Mouse (Mus musculus) embryonic facial prominence, embryonic 13.5 days (tissue): ENCODE measurements around the gene Cdk8. TPM values are rescaled to one million over a fixed set of nuclear protein-coding genes. Genes with fewer than 3 reads are reported as not detected.

ENCODE experiments used
- ATAC-seq: fragments of 200-750 bp; cut with Nextera tagmentation; 2 replicates; pipeline ENCODE4 v1.8.0; 2017; ENCODE audit warnings: low read depth; ENCODE audit not compliant: insufficient number of reproducible peaks, insufficient read depth, low FRiP score, low TSS enrichment
- H3K27ac ChIP-seq: fragments of 300-500 bp; sonication (generic); 2 replicates; pipeline ENCODE4 v1.5.1; 2015; ENCODE audit warnings: moderate library complexity, mild to moderate bottlenecking, inconsistent platforms
- H3K27me3 ChIP-seq: fragments of 300-500 bp; sonication (generic); 2 replicates; pipeline ENCODE4 v1.6.1; 2015; ENCODE audit warnings: mild to moderate bottlenecking, inconsistent platforms
- H3K36me3 ChIP-seq: fragments of 300-500 bp; sonication (generic); 2 replicates; pipeline ENCODE4 v1.6.1; 2015; ENCODE audit warnings: mild to moderate bottlenecking, inconsistent platforms
- H3K4me1 ChIP-seq: fragments of 300-500 bp; sonication (generic); 2 replicates; pipeline ENCODE4 v1.6.1; 2015; ENCODE audit warnings: inconsistent platforms
- H3K4me2 ChIP-seq: fragments of 300-500 bp; sonication (generic); 2 replicates; pipeline ENCODE4 v1.6.1; 2015; ENCODE audit warnings: moderate library complexity, mild to moderate bottlenecking, inconsistent platforms
- H3K4me3 ChIP-seq: fragments of 300-500 bp; sonication (generic); 2 replicates; pipeline ENCODE4 v1.5.1; 2015; ENCODE audit warnings: mild to moderate bottlenecking, inconsistent platforms
- H3K9ac ChIP-seq: fragments of 300-500 bp; sonication (generic); 2 replicates; pipeline ENCODE4 v1.6.1; 2015; ENCODE audit warnings: mild to moderate bottlenecking, inconsistent platforms
- H3K9me3 ChIP-seq: fragments of 300-500 bp; sonication (generic); 2 replicates; pipeline ENCODE4 v1.6.1; 2016; ENCODE audit warnings: inconsistent platforms
- WGBS: fragments of 180-500 bp; shearing (Covaris S2); methylation state at CpG from one replicate; pipeline ENCODE4 v1.1.7; 2015; ENCODE audit warnings: mixed read lengths; 5-methylcytosine and 5-hydroxymethylcytosine counted together
- polyA plus RNA-seq: library from polyadenylated mRNA; unstranded; fragments of >200 nt; fragmentation: Nextera tagmentation; extraction: Ambion mirVana; gene quantifications from 2 replicates; pipeline ENCODE4 v1.2.1, GENCODE M21; 2015

The Cdk8 gene
- polyA plus RNA-seq, 1 experiment from 2014 or later = 19.7 TPM

GRCm38 (mm10) chr5:146238274-146238673, 7.2 kb downstream of the Cdk8 start:
- ATAC-seq = no peak
- 88% methylated on average over 10 of the region's 10 CpGs for WGBS
- no peaks in the 10 kb centered on the region for H3K27me3 ChIP-seq
- H3K4me2 ChIP-seq = no peak overlapping the region
- H3K9me3 ChIP-seq = no peaks in the 10 kb centered on the region
- H3K36me3 ChIP-seq = no peaks in the 10 kb centered on the region
- no peak overlapping the region for H3K9ac ChIP-seq
- H3K27ac ChIP-seq = no peak overlapping the region
- H3K4me1 ChIP-seq = peaks cover 6% of the 10 kb centered on the region; the same call in 1 of the 2 replicates
- no peak overlapping the region for H3K4me3 ChIP-seq

- Histone ChIP-seq H3K4me1 (peaks cover 6% of the 10 kb centered on the region; the same call in 1 of the 2 replicates), H3K36me3 (no peaks in the 10 kb centered on the region), H3K4me3 (no peak overlapping the region), H3K9me3 (no peaks in the 10 kb centered on the region), H3K27ac (no peak overlapping the region), H3K9ac (no peak overlapping the region), H3K27me3 (no peaks in the 10 kb centered on the region), H3K4me2 (no peak overlapping the region)
- no peak for ATAC-seq
- 89% methylated on average over 2 of the region's 2 CpGs for WGBS
Observed at GRCm38 (mm10) chr5:146240771-146241170, 9.7 kb downstream of the Cdk8 start.

GRCm38 (mm10) chr5:146241202-146241601, 10.2 kb downstream of the Cdk8 start:
- H3K36me3 ChIP-seq = no peaks in the 10 kb centered on the region
- H3K27ac ChIP-seq = no peak overlapping the region
- peaks cover 4% of the 10 kb centered on the region; the same call in 1 of the 2 replicates for H3K4me1 ChIP-seq
- 90% methylated on average over 3 of the region's 3 CpGs for WGBS
- ATAC-seq = no peak
- H3K9me3 ChIP-seq = no peaks in the 10 kb centered on the region
- H3K27me3 ChIP-seq = no peaks in the 10 kb centered on the region
- H3K4me3 ChIP-seq = no peak overlapping the region
- H3K4me2 ChIP-seq = no peak overlapping the region
- H3K9ac ChIP-seq = no peak overlapping the region

- H3K4me2 ChIP-seq = no peak overlapping the region
- H3K27me3 ChIP-seq = no peaks in the 10 kb centered on the region
- no peaks in the 10 kb centered on the region for H3K9me3 ChIP-seq
- H3K27ac ChIP-seq = no peak overlapping the region
- H3K36me3 ChIP-seq = no peaks in the 10 kb centered on the region
- no peak overlapping the region for H3K9ac ChIP-seq
- no peak for ATAC-seq
- H3K4me1 ChIP-seq = no peaks in the 10 kb centered on the region
- WGBS = 90% methylated on average over 4 of the region's 4 CpGs
- no peak overlapping the region for H3K4me3 ChIP-seq
Observed at GRCm38 (mm10) chr5:146245193-146245592, 14.2 kb downstream of the Cdk8 start.

DNA sequence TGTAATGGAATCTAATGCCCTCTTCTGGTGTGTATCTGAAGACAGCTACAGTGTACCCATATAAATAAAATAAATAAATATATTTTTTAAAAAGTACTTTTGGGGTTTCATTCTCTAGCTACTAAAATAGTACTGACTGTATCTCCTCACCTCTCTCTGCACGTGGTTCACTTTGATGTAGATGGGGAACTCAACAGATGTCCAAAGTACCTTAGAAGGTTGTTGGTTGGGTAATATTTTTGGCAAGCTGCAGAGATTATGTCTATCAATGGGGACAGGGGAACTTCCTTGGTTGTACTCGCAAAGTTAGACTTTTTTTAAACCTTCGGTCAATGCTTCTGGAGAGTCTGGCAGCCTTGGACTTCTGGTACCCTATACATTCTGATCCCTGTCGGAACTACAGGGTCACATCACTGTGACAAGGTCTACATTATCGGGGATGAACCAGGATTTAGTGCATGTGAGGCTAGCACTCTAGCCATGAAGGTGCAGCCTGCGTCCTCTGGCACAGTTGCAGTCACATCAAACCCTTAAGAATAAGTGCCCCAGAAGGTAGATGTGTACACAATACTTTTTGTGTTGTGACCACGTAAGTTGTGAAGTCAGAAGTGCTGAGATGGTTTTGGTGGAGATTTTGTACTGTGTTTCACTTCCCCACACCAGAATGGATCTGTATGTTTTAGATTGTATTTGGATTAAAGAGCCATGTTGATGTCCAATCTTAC, 14.8 kb downstream of the Cdk8 start:
- H3K27me3 ChIP-seq = no peaks in the 10 kb centered on the region
- no peaks in the 10 kb centered on the region for H3K4me1 ChIP-seq
- H3K9ac ChIP-seq = no peak overlapping the region
- H3K27ac ChIP-seq = no peak overlapping the region
- WGBS = 93% methylated on average over 7 of the region's 7 CpGs
- no peak for ATAC-seq
- H3K36me3 ChIP-seq = no peaks in the 10 kb centered on the region
- H3K9me3 ChIP-seq = no peaks in the 10 kb centered on the region
- no peak overlapping the region for H3K4me2 ChIP-seq
- no peak overlapping the region for H3K4me3 ChIP-seq

- H3K4me2 ChIP-seq = no peak overlapping the region
- no peak for ATAC-seq
- H3K9ac ChIP-seq = no peak overlapping the region
- no peaks in the 10 kb centered on the region for H3K27me3 ChIP-seq
- H3K4me1 ChIP-seq = no peaks in the 10 kb centered on the region
- H3K36me3 ChIP-seq = no peaks in the 10 kb centered on the region
- no peaks in the 10 kb centered on the region for H3K9me3 ChIP-seq
- 98% methylated on average over 1 of the region's 1 CpGs for WGBS
- no peak overlapping the region for H3K4me3 ChIP-seq
- H3K27ac ChIP-seq = no peak overlapping the region
Observed at GRCm38 (mm10) chr5:146246386-146246785, 15.4 kb downstream of the Cdk8 start.

- WGBS = 64% methylated on average over 5 of the region's 5 CpGs
- no peaks in the 10 kb centered on the region for H3K36me3 ChIP-seq
- no peaks in the 10 kb centered on the region for H3K27me3 ChIP-seq
- no peak overlapping the region for H3K27ac ChIP-seq
- no peak overlapping the region for H3K4me3 ChIP-seq
- no peak overlapping the region for H3K9ac ChIP-seq
- H3K4me2 ChIP-seq = no peak overlapping the region
- H3K9me3 ChIP-seq = no peaks in the 10 kb centered on the region
- no peak for ATAC-seq
- H3K4me1 ChIP-seq = no peaks in the 10 kb centered on the region
Observed at GRCm38 (mm10) chr5:146247709-146248108, 16.7 kb downstream of the Cdk8 start.

DNA sequence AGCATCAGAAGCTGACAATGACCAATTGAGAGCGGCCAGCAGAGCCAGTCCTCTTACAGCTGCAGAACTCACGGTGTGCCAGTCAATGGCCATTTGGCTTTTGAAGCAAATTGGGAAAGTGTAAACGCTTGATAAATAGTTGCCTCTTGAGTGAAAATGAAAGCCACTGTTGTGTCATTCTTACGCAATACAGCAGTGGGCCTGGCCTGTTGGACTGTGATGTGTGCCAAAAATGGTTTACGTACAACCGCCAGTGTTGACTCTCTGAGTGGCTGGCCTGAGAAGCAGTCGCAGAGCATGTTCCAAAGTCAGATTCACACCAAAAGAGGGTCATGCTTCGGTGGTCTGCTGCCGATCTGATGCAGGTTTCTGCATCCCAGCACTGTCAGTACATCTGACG, 17.7 kb downstream of the Cdk8 start:
- Histone ChIP-seq H3K27me3 (no peaks in the 10 kb centered on the region), H3K4me3 (no peak overlapping the region), H3K4me2 (no peak overlapping the region), H3K36me3 (no peaks in the 10 kb centered on the region), H3K9me3 (no peaks in the 10 kb centered on the region), H3K4me1 (no peaks in the 10 kb centered on the region), H3K9ac (no peak overlapping the region), H3K27ac (no peak overlapping the region)
- ATAC-seq = no peak
- WGBS = 95% methylated on average over 10 of the region's 10 CpGs

GRCm38 (mm10) chr5:146250369-146251075, 19.5 kb downstream of the Cdk8 start:
- Histone ChIP-seq H3K4me1 (no peaks in the 10 kb centered on the region; the same call in 1 of the 2 replicates), H3K4me2 (no peak overlapping the region), H3K9ac (no peak overlapping the region), H3K36me3 (no peaks in the 10 kb centered on the region), H3K4me3 (no peak overlapping the region), H3K27ac (no peak overlapping the region), H3K9me3 (no peaks in the 10 kb centered on the region), H3K27me3 (no peaks in the 10 kb centered on the region)
- ATAC-seq = no peak
- WGBS = 93% methylated on average over 12 of the region's 12 CpGs

DNA sequence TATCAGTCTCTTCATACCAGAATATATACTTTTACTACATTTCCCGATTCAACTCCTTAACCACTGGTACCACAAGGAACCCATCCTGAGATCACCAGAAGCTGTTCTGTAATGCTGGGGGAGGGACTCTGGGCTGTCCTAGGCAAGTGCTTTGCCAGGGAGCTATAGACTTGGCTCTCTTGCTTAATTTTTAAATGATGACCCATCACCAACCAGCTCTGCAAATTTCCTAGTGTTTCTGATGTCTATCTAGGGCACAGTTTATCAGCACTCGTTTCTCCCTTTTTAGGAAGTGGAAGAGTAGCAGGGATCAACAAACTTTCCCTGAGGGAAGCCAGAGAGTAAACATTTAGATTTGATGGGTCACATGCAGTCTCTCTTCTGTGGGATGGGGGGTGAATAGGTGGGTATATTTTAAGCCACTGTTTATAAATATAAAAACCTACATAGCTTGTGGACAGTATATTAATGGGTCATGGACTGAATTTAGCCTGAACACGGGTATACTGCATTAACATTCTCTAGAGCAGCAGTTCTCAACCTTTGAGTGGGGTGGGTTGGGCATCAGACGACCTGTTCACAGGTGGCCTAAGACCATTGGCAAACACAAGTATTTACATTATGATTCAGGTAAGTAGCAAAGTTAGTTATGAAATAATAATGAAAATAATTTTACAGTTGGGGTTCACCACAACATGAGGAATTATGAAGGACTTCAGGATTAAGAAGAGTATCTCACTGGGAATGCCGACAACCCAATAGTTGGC, 20.8 kb downstream of the Cdk8 start:
- Histone ChIP-seq H3K27me3 (no peaks in the 10 kb centered on the region), H3K9me3 (no peaks in the 10 kb centered on the region), H3K4me2 (no peak overlapping the region), H3K4me1 (no peaks in the 10 kb centered on the region; the same call in 1 of the 2 replicates), H3K9ac (no peak overlapping the region), H3K36me3 (no peaks in the 10 kb centered on the region), H3K4me3 (no peak overlapping the region), H3K27ac (no peak overlapping the region)
- WGBS = 88% methylated on average over 5 of the region's 5 CpGs
- no peak for ATAC-seq

GRCm38 (mm10) chr5:146253644-146254043, 22.6 kb downstream of the Cdk8 start:
- Histone ChIP-seq H3K4me1 (no peaks in the 10 kb centered on the region; the same call in 1 of the 2 replicates), H3K9ac (no peak overlapping the region), H3K27ac (no peak overlapping the region), H3K36me3 (peaks cover 5% of the 10 kb centered on the region), H3K4me2 (no peak overlapping the region), H3K27me3 (no peaks in the 10 kb centered on the region), H3K9me3 (no peaks in the 10 kb centered on the region), H3K4me3 (no peak overlapping the region)
- no peak for ATAC-seq
- WGBS = 86% methylated on average over 5 of the region's 5 CpGs
